Mouse (Mus musculus): Measurements from ENCODE around the gene Zdhhc20.
"Not testable (repeated sequence)": the region's sequence is repeated elsewhere in the genome, so short reads cannot be mapped to it uniquely, and the experiment has no call there.

Gene Zdhhc20

DNA sequence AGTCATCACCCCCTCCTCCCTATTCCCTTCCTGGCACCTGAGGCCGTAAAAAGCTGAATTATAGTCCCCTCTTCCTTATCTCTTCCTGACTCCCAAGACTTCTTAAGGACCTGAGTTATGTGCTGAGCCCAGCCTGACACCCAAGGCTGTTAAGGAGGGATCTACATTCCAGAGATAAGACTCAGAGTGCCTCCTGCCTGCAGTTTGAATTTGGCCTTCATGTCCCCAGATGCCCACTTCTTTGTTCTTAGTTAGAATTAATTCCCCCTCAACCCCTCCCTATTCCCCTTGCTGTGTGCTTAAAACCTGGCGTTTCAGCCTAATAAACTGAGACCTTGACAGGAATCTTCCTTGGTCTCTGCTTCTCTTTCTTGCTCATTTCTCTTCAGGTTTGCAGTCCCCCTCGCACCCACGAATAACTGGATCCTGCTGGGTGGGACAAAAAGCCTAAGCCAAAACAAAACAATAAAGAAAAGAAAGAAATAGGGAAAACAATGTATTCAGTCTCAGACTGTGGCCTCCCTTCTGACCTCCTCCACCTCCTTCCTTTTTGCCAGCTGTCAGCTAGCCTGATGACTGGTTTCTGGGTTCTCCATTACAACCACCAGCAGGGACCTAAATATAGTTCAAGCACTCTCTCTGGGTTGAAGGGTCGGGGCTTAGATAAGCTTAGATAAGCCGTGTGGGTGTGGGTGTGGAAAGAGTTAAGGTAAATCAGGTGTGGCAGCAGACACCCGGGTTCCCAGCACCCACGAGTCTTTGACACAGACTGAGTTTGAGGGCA, 6.2 kb upstream of the Zdhhc20 start:
- in situ Hi-C loops (cut with MboI; ENCODE audit: unreplicated experiment in 2 of 2): not testable (repeated sequence)

DNA sequence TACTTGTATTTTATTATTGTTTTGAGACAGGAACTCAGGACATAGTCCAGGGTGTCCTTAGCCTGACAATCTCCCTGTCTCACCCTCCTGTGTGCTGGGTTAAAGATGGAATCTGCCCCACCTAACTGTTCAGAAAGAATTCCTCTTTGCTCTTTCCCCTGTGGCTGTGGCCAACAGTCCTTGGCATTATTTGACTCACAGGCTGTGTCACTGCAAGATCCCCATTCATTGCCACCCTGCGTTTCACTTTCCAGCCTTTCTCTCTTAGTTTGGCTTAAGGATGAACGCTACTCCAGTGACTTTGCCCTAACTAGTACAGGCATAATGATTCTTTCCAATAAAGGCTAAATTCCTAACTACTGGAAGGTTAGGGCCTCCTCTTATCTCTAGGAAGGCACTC, 4.3 kb upstream of the Zdhhc20 start:
- in situ Hi-C loops (cut with MboI; ENCODE audit: unreplicated experiment in 2 of 2): no loop called here

DNA sequence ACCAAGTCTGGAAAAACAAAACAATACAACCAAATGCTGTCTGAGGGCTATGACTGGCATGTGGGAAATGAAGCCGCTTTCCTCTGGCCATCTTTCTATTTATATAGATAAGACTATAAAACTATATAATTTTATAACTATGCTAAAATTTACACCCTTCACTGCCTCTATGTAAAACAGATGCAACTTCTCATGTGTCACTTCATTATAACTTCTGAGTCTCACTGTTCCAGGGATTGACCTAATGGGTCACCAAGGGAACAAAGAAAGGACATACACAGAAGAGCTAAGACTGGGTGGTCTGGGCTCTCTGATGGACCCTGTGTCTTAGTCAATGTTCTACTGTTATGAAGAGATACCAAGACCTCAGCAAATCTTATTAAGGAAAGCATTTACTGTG, 2.9 kb upstream of the Zdhhc20 start:
- in situ Hi-C loops (cut with MboI; ENCODE audit: unreplicated experiment in 2 of 2): no loop called here

DNA sequence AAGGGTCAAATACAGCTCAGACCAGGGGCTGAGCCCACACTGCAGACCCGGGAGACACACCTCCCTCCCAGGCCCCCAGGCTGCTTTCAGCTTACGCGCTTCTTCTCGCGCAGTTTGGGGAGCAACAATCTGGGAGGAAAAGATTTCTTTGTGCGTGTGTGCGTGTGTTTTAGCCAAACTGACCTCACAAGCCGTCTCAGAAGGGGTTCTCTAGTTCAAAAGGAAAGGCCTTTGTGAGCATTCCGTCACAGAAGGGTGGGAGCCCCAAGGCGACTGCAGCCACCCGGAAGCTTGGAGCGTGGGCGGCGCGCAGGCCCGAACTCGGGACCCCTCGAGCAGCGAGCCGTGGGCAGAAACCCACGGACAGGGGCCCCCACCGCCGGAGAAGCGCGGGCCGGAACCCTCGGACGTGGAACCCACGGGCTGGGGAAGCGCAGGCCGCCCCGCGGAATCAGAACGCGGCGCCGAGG, 500 bp downstream of the Zdhhc20 start:
- in situ Hi-C loops (cut with MboI; ENCODE audit: unreplicated experiment in 2 of 2): no loop called here

DNA sequence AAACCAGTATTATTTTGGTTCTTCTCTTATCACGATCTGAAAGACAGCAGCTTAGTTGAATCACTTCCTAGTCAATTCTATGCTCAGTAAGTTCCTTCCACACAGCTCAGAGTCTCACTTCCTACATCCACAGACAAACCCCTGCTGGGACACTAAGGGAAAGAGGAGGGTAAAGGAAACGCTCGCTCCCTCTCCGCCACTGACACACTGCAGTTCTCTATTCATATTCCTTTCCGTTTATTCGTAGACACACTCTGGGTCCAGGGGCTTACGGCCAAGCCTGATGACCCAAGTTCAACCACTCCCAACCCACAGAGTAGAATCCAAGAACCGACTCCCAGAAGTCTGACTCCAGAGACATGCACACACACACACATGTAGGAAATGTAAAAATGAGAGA, 2.9 kb downstream of the Zdhhc20 start:
- in situ Hi-C loops (cut with MboI; ENCODE audit: unreplicated experiment in 2 of 2): no loop called here

DNA sequence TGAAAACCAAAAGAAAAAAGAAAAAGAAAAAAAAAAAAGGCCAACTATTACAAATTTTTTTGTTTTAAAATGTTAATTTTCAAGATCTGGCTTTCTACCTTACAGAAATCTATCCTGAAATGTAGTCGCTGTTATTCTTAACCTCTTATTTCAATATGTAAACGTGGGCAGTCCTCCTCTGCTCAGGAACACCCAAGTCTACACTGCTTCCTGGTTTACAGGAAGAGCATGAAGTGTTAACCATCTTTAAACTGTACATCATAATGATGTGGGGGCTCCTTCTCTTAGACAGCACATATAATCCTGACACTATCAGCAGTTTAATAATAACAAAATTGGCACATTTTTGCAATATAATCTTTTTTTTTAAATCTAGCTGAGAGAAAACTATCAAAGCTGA, 4.0 kb downstream of the Zdhhc20 start:
- in situ Hi-C loops (cut with MboI; ENCODE audit: unreplicated experiment in 2 of 2): no loop called here

DNA sequence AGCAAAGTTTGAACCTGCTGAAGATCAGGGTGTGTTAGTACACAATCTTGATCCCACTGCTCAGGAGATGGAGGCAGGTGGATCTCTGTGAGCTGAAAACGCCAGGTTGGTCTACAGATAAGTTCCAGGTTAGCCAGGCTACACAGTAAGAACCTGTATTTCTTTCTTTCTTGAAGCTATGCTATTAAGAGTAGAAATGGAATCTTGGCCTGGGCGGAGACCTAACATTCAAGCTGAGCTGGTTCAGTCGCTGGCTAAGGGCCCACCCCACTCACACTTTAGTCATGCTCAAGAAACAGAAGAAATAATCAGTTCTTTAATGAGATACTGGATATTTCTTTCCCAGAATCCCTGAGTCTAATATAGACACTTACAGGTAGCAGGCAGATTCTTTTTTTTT, 6.7 kb downstream of the Zdhhc20 start:
- in situ Hi-C loops (cut with MboI; ENCODE audit: unreplicated experiment in 2 of 2): no loop called here

DNA sequence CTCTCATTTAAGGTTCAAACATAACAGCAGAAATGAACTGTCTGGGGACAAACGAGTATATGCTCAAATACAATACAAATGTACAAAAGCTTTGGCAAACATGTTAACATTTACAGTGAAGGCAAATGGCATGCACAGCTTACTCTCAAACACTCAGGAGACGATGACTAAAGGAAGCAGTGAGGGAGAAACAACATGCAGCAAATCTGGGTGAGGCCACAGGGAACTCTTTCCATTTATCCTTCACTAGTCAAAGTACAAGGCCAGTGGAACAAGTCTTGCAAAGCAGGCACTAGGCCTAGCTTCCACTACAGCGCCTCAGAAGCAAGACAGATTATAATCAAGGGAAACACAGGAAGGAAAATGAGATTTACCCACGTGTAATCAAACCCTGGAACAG, 7.4 kb downstream of the Zdhhc20 start:
- in situ Hi-C loops (cut with MboI; ENCODE audit: unreplicated experiment in 2 of 2): no loop called here

DNA sequence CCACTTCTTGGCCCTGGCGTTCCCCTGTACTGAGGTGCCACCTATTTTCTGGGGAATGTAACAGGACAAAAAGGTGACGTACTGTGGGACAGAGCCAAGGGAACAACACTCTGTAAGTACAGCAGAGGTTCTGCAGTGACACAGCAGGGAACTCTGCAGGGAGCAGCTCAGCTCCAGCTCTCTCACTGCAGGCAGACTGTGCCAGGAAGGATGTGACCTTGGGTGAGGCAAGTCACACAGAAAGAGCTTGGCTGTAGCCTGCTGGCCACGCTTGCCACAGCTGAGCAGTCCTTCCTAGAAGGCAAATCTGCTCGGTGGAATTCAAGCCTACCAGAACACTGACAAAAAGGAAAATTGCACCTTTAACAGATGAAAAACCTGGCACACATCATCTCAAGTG, 8.3 kb downstream of the Zdhhc20 start:
- in situ Hi-C loops (cut with MboI; ENCODE audit: unreplicated experiment in 2 of 2): no loop called here

DNA sequence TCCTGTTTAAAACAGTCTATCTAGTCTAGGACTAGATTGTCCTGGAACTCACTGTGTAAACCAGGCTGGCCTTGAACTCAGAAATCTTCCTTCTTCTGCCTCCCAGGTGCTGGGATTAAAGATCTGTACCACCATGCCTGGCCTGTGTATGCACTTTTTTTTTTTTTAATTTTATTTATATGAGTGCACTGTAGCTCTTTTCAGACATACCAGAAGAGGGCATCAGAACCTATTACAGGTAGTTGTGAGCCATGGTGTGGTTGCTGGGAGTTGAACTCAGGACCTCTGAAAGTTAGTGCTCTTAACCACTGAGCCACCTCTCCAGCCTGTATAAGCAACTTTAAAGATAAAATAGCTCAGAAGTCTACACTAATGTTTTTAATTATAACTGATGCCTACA, 9.0 kb downstream of the Zdhhc20 start:
- in situ Hi-C loops (cut with MboI; ENCODE audit: unreplicated experiment in 2 of 2): no loop called here

DNA sequence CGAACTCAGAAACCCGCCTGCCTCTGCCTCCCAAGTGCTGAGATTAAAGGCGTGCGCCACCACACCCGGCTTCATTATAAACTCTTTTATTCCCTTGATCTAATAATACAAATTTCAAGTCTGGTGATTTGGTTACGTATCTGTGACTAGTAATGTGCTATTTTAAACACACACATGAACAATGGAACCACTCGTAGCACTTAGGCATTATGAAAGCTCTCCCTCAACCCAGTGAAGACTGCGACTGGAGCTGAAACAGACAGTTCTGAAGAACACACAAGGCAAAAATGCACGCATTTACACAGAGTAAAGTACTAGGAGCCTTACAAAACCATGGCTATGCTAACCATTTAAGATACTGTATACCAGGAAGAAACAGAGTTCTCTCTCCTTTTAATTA, 12.2 kb downstream of the Zdhhc20 start:
- in situ Hi-C loops (cut with MboI; ENCODE audit: unreplicated experiment in 2 of 2): no loop called here

DNA sequence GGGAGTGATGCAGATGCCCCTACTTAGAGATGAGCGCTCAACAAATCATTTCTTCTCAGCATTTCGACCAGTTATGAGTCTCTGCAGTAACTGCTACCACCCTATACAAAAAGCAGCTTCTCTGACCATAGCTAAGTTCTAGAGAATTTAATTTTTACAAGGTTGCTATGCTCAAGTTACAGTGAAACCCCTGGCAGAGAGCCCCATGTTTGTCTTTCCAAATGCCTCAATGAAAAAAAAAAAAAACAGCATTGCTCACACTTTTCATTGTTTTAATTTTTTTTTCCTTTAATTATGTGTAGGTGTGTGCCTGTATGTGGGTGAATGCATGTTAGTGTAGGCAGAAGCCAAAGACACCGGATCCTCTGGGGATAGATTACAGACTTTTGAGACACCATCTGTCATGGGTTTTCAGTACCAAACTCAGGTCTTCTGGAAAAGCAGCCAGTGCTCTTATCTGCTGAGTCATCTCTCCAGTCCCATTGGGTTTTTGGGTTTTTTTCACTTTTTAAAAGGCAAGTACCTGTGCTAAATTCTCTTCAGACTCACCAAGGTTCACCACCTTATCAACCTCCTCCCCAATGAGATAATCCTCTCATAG, 23.3 kb downstream of the Zdhhc20 start:
- in situ Hi-C loops (cut with MboI; ENCODE audit: unreplicated experiment in 2 of 2): loop anchor here in 1 of 2 experiments (25.0 kb wide), 1 partner anchor 979 kb away; the partner anchor contains the start of gene Zmym2

DNA sequence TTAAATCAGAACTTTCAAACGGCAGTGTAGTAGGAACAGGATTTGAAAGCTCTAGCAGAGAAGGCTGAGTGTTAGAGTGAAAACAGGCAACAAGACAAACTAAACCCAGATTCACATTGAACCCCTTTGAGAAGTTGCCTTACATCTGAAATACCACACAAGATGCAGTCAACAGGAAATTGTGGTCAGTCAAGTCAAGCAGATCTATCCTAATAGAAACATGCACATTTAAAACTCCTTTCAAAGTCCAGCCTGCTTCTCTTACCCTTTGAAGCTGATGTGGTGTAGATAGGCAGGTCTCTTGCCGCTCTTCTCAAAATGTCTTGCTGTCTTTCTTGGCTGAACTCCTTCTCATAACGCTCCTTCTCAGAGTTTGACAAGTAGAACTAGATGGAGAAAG, 24.8 kb downstream of the Zdhhc20 start:
- in situ Hi-C loops (cut with MboI; ENCODE audit: unreplicated experiment in 2 of 2): loop anchor here in 1 of 2 experiments (25.0 kb wide), 1 partner anchor 978 kb away; the partner anchor contains the start of gene Zmym2

DNA sequence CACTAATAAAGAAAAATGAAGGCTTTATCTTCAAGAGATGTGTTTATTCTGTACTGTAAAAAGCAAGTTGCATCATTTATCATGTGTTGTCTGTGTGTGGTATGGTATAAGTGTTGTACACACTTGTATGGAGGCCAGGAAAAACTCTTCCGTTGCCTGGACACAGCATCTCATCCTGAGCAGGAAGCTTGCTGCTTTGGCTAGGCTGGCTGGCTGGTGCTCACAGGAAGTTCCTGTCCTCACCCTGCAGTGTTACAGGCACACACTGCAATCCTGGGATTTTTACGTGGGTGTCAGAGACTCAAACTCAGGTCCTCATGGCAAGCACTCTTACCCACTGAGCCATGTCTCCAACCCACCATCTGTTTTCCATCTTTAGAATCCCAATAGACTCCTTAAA, 26.9 kb downstream of the Zdhhc20 start:
- in situ Hi-C loops (cut with MboI; ENCODE audit: unreplicated experiment in 2 of 2): loop anchor here in 1 of 2 experiments (25.0 kb wide), 1 partner anchor 976 kb away; the partner anchor contains the start of gene Zmym2

DNA sequence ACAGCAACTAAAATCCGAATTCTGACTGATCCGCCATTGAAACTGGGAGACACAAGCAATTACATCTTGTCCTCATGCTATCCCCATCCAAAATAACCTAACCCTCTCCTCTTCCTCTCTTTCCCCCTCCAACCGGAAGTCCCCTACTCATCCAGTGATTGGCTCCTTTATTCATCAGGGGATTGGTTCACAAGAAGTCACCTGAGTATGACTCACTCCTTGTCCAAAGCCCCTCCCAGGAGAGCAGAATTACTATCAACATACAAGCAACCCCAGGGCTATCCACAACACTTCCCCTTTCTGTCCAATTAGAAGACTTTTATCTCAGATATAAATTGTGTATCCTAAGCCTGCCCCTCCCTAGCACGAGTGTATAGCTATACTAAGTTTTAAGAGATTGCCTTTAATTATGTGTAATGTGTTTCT, 28.1 kb downstream of the Zdhhc20 start:
- in situ Hi-C loops (cut with MboI; ENCODE audit: unreplicated experiment in 2 of 2): loop anchor here in 1 of 2 experiments (25.0 kb wide), 1 partner anchor 975 kb away; the partner anchor contains the start of gene Zmym2

DNA sequence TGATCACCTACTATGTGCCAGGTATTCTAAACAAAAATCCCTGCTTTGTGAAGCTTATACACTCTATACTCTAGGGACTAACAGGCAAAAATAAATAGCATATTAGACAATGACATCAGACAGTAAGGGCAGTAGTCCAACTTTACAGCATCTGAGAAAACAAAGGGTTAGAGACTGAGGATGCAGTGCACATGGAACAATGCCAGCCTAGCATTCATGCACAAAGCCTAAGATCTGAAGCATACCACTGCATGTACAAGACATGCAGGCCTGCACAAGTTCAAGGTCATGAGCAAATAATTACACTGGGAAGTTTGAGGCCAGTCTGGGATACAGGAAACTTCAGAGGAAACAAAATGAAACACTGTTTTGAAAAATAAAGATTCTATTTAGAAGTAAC, 30.6 kb downstream of the Zdhhc20 start:
- in situ Hi-C loops (cut with MboI; ENCODE audit: unreplicated experiment in 2 of 2): loop anchor here (5.0 to 25.0 kb wide), 2 partner anchors 58 to 972 kb away; partner anchors contain the start of gene Zmym2 (in 1 of the 2)

DNA sequence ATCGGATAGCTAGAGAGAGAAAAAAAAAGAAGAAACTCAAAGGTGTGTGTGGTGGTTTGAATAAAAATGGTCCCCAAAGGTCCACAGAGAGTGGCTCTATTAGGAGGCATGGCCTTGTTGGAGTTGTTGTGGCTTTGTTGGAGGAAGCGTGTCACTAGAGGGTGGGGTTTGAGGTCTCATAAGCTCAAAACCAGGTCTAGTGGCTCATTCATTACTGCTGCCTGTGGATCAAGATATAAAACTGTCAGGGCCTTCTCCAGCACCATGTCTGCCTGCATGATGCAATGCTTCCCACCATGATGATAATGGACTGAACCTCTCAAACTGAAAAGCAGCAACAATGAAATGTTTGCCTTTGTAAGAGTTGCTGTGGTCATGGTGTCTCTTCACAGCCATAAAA, 31.5 kb downstream of the Zdhhc20 start:
- in situ Hi-C loops (cut with MboI; ENCODE audit: unreplicated experiment in 2 of 2): loop anchor here (5.0 to 25.0 kb wide), 2 partner anchors 59 to 971 kb away; partner anchors contain the start of gene Zmym2 (in 1 of the 2)

DNA sequence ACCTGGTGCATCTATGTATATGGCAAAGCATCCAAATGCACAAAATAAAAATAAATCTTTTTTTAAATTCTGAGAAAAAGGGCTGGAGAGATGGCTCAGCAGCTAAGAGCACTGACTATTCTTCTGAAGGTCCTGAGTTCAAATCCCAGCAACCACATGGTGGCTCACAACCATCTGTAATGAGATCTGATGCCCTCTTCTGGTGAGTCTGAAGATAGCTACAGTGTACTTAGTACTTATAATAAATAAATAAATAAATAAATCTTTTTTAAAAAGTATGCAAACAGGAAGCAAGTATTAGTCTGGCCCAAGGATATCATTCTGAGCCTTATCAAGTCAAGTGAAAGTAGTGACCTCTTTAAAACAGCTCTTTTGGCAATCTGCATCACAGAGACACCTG, 34.0 kb downstream of the Zdhhc20 start:
- in situ Hi-C loops (cut with MboI; ENCODE audit: unreplicated experiment in 2 of 2): loop anchor here (5.0 to 25.0 kb wide), 2 partner anchors 61 to 969 kb away; partner anchors contain the start of gene Zmym2 (in 1 of the 2)

DNA sequence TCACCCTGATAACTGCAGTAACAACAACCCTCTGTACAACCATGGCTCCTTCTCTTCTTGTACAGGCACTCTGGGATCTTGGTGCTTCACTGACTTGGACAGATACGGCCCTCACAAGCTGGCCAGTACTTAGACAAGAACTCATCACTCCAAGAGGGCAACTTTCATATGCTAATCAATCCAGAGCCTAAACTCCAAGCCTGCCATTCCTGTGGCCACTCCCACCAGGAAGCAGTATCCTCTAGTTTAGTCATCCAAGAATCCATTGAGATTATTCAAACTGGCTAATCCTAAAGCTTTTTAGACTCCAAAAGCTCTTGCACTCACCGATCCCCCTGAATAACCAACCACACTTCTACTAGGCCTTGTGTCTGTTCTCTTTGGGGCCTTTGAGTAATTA, 37.1 kb downstream of the Zdhhc20 start:
- in situ Hi-C loops (cut with MboI; ENCODE audit: unreplicated experiment in 2 of 2): loop anchor here in 1 of 2 experiments (25.0 kb wide), 1 partner anchor 966 kb away; the partner anchor contains the start of gene Zmym2

DNA sequence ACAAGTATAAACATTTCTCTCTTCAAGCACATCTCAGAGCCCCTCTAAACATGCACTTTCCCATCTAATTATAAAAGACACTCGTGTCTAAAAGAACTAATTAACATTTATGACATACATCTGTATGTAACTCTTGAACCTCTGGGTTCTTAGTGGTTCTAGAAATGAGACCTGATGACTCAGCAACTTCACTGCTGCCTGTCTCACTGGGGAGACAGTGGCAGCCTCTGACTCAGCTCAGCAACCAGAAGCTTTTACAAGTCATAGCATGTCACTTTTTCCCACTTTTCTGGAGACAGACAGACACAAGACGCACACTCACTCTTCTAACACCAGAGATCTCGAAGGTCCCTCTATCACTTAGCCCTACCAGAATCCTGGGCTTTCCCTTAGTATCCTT, 39.7 kb downstream of the Zdhhc20 start:
- in situ Hi-C loops (cut with MboI; ENCODE audit: unreplicated experiment in 2 of 2): loop anchor here in 1 of 2 experiments (25.0 kb wide), 1 partner anchor 963 kb away; the partner anchor contains the start of gene Zmym2

DNA sequence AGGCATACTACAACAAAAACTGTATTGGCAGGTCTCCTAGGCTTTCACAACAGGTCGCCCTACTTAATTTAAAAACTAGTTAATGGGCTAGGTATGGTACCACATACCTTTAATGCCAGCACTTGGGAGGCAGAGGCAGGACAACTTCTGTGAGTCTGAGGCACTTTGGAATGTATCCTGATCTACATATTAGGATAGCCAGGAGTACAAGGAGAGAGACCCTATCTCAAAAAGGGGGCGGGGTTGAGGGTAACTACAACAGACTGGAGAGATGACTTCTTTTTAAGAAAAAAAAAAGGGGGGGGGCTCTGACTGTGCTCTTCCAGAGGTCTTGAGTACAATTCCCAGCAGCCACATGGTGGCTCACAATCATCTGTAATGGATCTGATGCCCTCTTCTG, 41.4 kb downstream of the Zdhhc20 start:
- in situ Hi-C loops (cut with MboI; ENCODE audit: unreplicated experiment in 2 of 2): no loop called here
